Mouse (Mus musculus): ENCODE measurements around the gene Dnajc9.

DNA sequence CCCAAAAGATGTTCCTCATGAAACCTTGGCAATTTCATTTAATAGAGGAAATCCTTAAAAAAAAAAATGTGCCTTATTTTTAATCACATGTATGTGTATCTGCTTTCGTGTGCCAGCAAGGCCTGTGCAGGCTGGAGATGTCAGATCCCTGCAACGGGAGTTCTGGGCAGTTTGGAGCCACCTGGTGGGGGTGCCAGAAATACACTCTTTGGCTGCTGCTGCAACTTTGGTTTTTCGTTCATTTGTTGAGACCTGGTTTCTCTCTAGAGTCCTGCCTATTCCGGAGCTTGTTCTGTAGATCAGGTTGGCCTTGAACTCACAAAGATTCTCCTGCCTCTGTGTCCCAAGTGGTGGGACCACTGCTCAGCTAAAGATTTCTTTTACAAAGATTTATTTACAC is 10.2 kb upstream of the Dnajc9 start:
- TF ChIP-seq GATA1 (IDR thresholded peaks at IDR 0.05; ENCODE audit: low read length) (no peak), TAL1 (IDR thresholded peaks at IDR 0.05; ENCODE audit: low read length) (no peak)

Measured in erythroblast, embryonic 14.5 days (primary cell).